Mouse (Mus musculus): ENCODE data around the gene Sfxn5.

GRCm38 (mm10) chr6:85340184-85340583 lies 7.0 kb upstream of the Sfxn5 start:
- TF ChIP-seq CTCF (IDR thresholded peaks at IDR 0.05; ENCODE audit: extremely low read depth, insufficient read depth, low read length) (no peak), POLR2A (IDR thresholded peaks at IDR 0.05; ENCODE audit: extremely low read depth, insufficient read depth, low read length) (no peak)

Data from cortical plate, adult 2 months (tissue).